Mouse (Mus musculus): ENCODE measurements around the gene Lrrc66. TPM values are rescaled to one million over a fixed set of nuclear protein-coding genes. Genes with fewer than 3 reads are reported as not detected.
A peak's percentile ranks its signal among the peaks of the same experiment; 100 is the strongest.

The Lrrc66 gene
- total and polyA plus RNA-seq, 3 experiments: 0.04 TPM; not detected in 2

- Histone ChIP-seq H3K79me2 (replicated peaks; ENCODE audit: control insufficient read depth, extremely low read depth, insufficient read depth, poor library complexity, severe bottlenecking) (no peaks in the 10 kb centered on the region), H3K27me3 (replicated peaks) (no peaks in the 10 kb centered on the region), H3K4me2 (ENCODE audit: insufficient read depth, low read depth, poor library complexity, severe bottlenecking) (no peak overlapping the region), H3K27ac (ENCODE audit: insufficient read depth, low read depth) (no peak overlapping the region), H3K36me3 (replicated peaks in 1 of 2; ENCODE audit: control insufficient read depth in 1 of 2, insufficient read depth in 1 of 2, low read length in 1 of 2) (peaks cover 0 to 12% of the 10 kb centered on the region in 2 experiments), H3K9ac (ENCODE audit: insufficient read depth, low read depth) (no peak overlapping the region), H3K9me3 (replicated peaks; ENCODE audit: low read length) (no peaks in the 10 kb centered on the region), H3K4me1 (ENCODE audit: control insufficient read depth in 1 of 2, insufficient read depth in 2 of 2) (peaks cover 3 to 7% of the 10 kb centered on the region in 2 experiments), H3K4me3 (replicated peaks in 1 of 3; ENCODE audit: low read depth in 2 of 3, low read length in 2 of 3, poor library complexity in 1 of 3) (no peak overlapping the region)
- in situ Hi-C loops (cut with MboI; ENCODE audit: low pct_ligation_motif_present, low pct_unique_long_range_greater_than_20kb, low sequenced_read_pairs): no loop called here
- TF ChIP-seq KAT2A (IDR thresholded peaks at IDR 0.05; ENCODE audit: insufficient replicate concordance, low read length): no peak
- no peak for TF ChIP-seq RCOR1 (conservative IDR thresholded peaks at IDR 0.05; ENCODE audit: low read depth, low read length)
- DNase-seq (ENCODE audit: extremely low read depth): no peak
- dilution Hi-C loops (cut with MboI; ENCODE audit: extremely low pct_ligation_motif_present, extremely low pct_unique_long_range_greater_than_20kb, low sequenced_read_pairs): no loop called here
Observed at GRCm38 (mm10) chr5:73558756-73559155, 73.6 kb downstream of the Lrrc66 start.

DNA sequence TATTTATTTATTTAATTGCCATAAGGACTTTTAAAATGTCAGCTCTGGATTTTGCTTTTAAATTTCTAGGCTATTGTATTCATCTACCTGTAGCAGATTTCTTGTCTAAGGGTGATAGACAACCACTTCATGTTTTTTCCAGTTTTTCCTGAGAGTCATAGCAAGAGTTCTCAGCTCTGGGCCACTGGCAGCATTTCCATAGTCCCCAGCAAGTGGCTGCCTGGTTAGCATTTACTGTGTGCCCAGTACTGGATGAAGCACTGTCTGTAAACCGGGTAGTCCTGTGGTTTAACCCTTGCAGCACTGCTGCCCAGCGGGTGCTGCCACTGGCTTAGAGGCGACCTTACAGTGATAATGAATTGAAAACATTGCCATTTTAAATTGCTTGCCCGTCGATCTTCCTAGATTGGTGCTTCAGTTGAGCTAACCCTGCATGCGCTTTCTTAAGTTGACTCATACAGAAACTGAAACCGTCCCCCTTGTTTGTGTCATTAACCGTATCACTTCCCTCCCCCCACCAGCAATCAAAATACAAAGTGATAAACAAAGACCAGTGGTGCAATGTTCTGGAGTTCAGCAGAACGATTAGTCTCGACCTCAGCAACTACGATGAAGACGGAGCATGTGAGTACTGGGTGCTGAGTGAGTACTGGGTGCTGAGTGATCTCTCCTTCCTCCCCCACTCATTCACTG is 75.4 kb downstream of the Lrrc66 start:
- in situ Hi-C loops (cut with MboI; ENCODE audit: low pct_ligation_motif_present, low pct_unique_long_range_greater_than_20kb, low sequenced_read_pairs): no loop called here
- dilution Hi-C loops (cut with MboI; ENCODE audit: extremely low pct_ligation_motif_present, extremely low pct_unique_long_range_greater_than_20kb, low sequenced_read_pairs): no loop called here
- Histone ChIP-seq H3K4me1 (ENCODE audit: control insufficient read depth in 1 of 2, insufficient read depth in 2 of 2) (peaks cover 3 to 7% of the 10 kb centered on the region in 2 experiments), H3K9me3 (replicated peaks; ENCODE audit: low read length) (no peaks in the 10 kb centered on the region), H3K36me3 (replicated peaks in 1 of 2; ENCODE audit: control insufficient read depth in 1 of 2, insufficient read depth in 1 of 2, low read length in 1 of 2) (peaks cover 0 to 18% of the 10 kb centered on the region in 2 experiments), H3K79me2 (replicated peaks; ENCODE audit: control insufficient read depth, extremely low read depth, insufficient read depth, poor library complexity, severe bottlenecking) (no peaks in the 10 kb centered on the region), H3K4me2 (ENCODE audit: insufficient read depth, low read depth, poor library complexity, severe bottlenecking) (no peak overlapping the region), H3K4me3 (replicated peaks in 1 of 3; ENCODE audit: low read depth in 2 of 3, low read length in 2 of 3, poor library complexity in 1 of 3) (no peak overlapping the region), H3K9ac (ENCODE audit: insufficient read depth, low read depth) (no peak overlapping the region), H3K27me3 (replicated peaks) (no peaks in the 10 kb centered on the region), H3K27ac (ENCODE audit: insufficient read depth, low read depth) (no peak overlapping the region)
- peak; percentile 17 for DNase-seq (ENCODE audit: extremely low read depth)
- TF ChIP-seq IRF4 (IDR thresholded peaks at IDR 0.05; ENCODE audit: low read depth, low read length) (peak; percentile 77), HCFC1 (IDR thresholded peaks at IDR 0.05; ENCODE audit: low read depth, low read length) (no peak), JUND (conservative IDR thresholded peaks at IDR 0.05; ENCODE audit: low read depth, low read length) (peak; percentile 73)

Other genes with a start within 250 kb of the Lrrc66 start
- not detected in 2 replicates for gene Cwh43, start 226.5 kb downstream of the Lrrc66 start, total RNA-seq (2012; rRNA removed)
- not detected in 2 replicates for gene Cwh43, start 226.5 kb downstream of the Lrrc66 start, total RNA-seq (2014; rRNA removed)
- gene Cwh43, start 226.5 kb downstream of the Lrrc66 start, polyA plus RNA-seq (2012; ENCODE audit: insufficient read length, low read depth): not detected in 2 replicates
- 1.4 and 1.5 TPM in 2 replicates for gene Dcun1d4, start 151.5 kb downstream of the Lrrc66 start, total RNA-seq (2012; rRNA removed)
- gene Dcun1d4, start 151.5 kb downstream of the Lrrc66 start, total RNA-seq (2014; rRNA removed): 1.7 and 2.2 TPM in 2 replicates
- gene Dcun1d4, start 151.5 kb downstream of the Lrrc66 start, polyA plus RNA-seq (2012; ENCODE audit: insufficient read length, low read depth): 3.3 and 3.9 TPM in 2 replicates
- 2.6 TPM in 2 replicates for gene Sgcb, start 15.3 kb upstream of the Lrrc66 start, total RNA-seq (2012; rRNA removed)
- gene Sgcb, start 15.3 kb upstream of the Lrrc66 start, total RNA-seq (2014; rRNA removed): 4.6 and 4.7 TPM in 2 replicates
- gene Sgcb, start 15.3 kb upstream of the Lrrc66 start, polyA plus RNA-seq (2012; ENCODE audit: insufficient read length, low read depth): 8.5 and 10.4 TPM in 2 replicates
- not detected in 2 replicates for gene Spata18, start 18.9 kb upstream of the Lrrc66 start, total RNA-seq (2012; rRNA removed)
- gene Spata18, start 18.9 kb upstream of the Lrrc66 start, total RNA-seq (2014; rRNA removed): not detected in 2 replicates
- not detected in 2 replicates for gene Spata18, start 18.9 kb upstream of the Lrrc66 start, polyA plus RNA-seq (2012; ENCODE audit: insufficient read length, low read depth)

Data from CH12.LX (cell line).